21 mouse cellular contexts compared by ENCODE assay signal in genomic region chr4:55567986-55568385, GRCm38 (mm10). TPM values are rescaled to one million over a fixed set of nuclear protein-coding genes. Genes with fewer than 3 reads are reported as not detected.
DNase-seq lines count a peak whose midpoint lies in the region; ATAC-seq and TF ChIP-seq lines count a peak whose summit lies in the region.
"Had no signal": no experiment of that assay in that cellular context is flagged by ENCODE, and none has a peak within 500 bp of the region (broad histone marks: within the 10 kb centered on the region; RNA-seq: fewer than 3 reads in every experiment).

No protein-coding gene starts in this region.

- TF ChIP-seq CTCF in gastrocnemius, adult 2 months (IDR thresholded peaks at IDR 0.05) = no peak

- peaks cover 9% of the 10 kb centered on the region; the same call in 1 of the 2 replicates for H3K4me1 ChIP-seq in hindbrain, embryonic 10.5 days (replicated peaks)
- H3K4me1 ChIP-seq in hindbrain, embryonic 16.5 days (ENCODE audit: control insufficient read depth, insufficient read depth, low read depth, low read length) = no peaks in the 10 kb centered on the region
- H3K4me1 ChIP-seq: lung, embryonic 15.5 days; neural tube, embryonic 15.5 days had no signal

- 71% methylated on average over 9 of the region's 9 CpGs for WGBS in hindbrain, embryonic 10.5 days
- WGBS in hindbrain, embryonic 16.5 days = 64% methylated on average over 9 of the region's 9 CpGs

- ATAC-seq in hindbrain, embryonic 16.5 days = no peak
- ATAC-seq: hindbrain, postnatal 0 days had no signal

- H3K9me3 ChIP-seq in hindbrain, embryonic 10.5 days = no peaks in the 10 kb centered on the region
- H3K9me3 ChIP-seq in hindbrain, embryonic 16.5 days (ENCODE audit: control insufficient read depth, low read length) = no peaks in the 10 kb centered on the region
- H3K9me3 ChIP-seq: embryonic facial prominence, embryonic 15.5 days; limb, embryonic 12.5 days; lung, embryonic 15.5 days; neural tube, embryonic 15.5 days had no signal

- H3K4me3 ChIP-seq in gastrocnemius, adult 2 months = no peak overlapping the region
- H3K4me3 ChIP-seq in hindbrain, embryonic 10.5 days = no peak overlapping the region
- H3K4me3 ChIP-seq in hindbrain, embryonic 16.5 days (ENCODE audit: low read length) = no peak overlapping the region
- H3K4me3 ChIP-seq: embryonic facial prominence, embryonic 15.5 days; limb, embryonic 12.5 days; lung, embryonic 15.5 days; myocyte; neural tube, embryonic 15.5 days had no signal

- no peak overlapping the region for H3K4me2 ChIP-seq in hindbrain, embryonic 16.5 days (ENCODE audit: low read length)
- H3K4me2 ChIP-seq: embryonic facial prominence, embryonic 15.5 days; limb, embryonic 12.5 days; lung, embryonic 15.5 days; neural tube, embryonic 15.5 days had no signal

- H3K27ac ChIP-seq in gastrocnemius, adult 2 months = peak overlapping the region; percentile 55
- 0 out of 2 replicates have a peak overlapping the region, but pooled peaks have one; percentile 54 for H3K27ac ChIP-seq in hindbrain, embryonic 10.5 days
- no peak overlapping the region for H3K27ac ChIP-seq in hindbrain, embryonic 16.5 days (ENCODE audit: low read depth, low read length)
- H3K27ac ChIP-seq: embryonic facial prominence, embryonic 15.5 days; hindbrain, postnatal 0 days; kidney, postnatal 0 days; limb, embryonic 12.5 days; liver, embryonic 14.5 days; lung, embryonic 15.5 days; neural tube, embryonic 15.5 days; stomach, postnatal 0 days had no signal

- peak; percentile 40 for DNase-seq in gastrocnemius, adult 2 months
- DNase-seq in gastrocnemius, postnatal 4 days (ENCODE audit: low spot score in 2 of 2) = no peak
- no peak for DNase-seq in hindbrain, embryonic 10.5 days (ENCODE audit: low spot score)
- DNase-seq in brain, adult 2 months (ENCODE audit: low read depth, low spot score) = peak; percentile 5
- peak; percentile 7 to 13 for DNase-seq in heart, postnatal 36 days
- no peak for DNase-seq in spleen, postnatal 4 days (ENCODE audit: low spot score in 2 of 2)
- DNase-seq in thymus, postnatal 36 days = no peak
- DNase-seq: adrenal gland, adult 8-10 months; cerebellum, adult 11 months; gastrocnemius, postnatal 36 days; kidney, adult 11 months had no signal

- intact Hi-C loops in gastrocnemius, adult 2 months (cut with DNase I) = no loop called here
- intact Hi-C loops in heart, postnatal 36 days (cut with DNase I) = no loop called here

- H3K36me3 ChIP-seq in hindbrain, embryonic 10.5 days = no peaks in the 10 kb centered on the region
- no peaks in the 10 kb centered on the region for H3K36me3 ChIP-seq in hindbrain, embryonic 16.5 days (ENCODE audit: control insufficient read depth, insufficient read depth, low read length)
- H3K36me3 ChIP-seq: embryonic facial prominence, embryonic 15.5 days; limb, embryonic 12.5 days; lung, embryonic 15.5 days; neural tube, embryonic 15.5 days had no signal

- no peaks in the 10 kb centered on the region for H3K27me3 ChIP-seq in hindbrain, embryonic 10.5 days (ENCODE audit: insufficient read depth, poor library complexity, severe bottlenecking)
- no peaks in the 10 kb centered on the region for H3K27me3 ChIP-seq in hindbrain, embryonic 16.5 days (replicated peaks; ENCODE audit: control insufficient read depth, insufficient read depth, low read length)
- H3K27me3 ChIP-seq: embryonic facial prominence, embryonic 15.5 days; limb, embryonic 12.5 days; lung, embryonic 15.5 days; neural tube, embryonic 15.5 days had no signal

- no peak overlapping the region for H3K9ac ChIP-seq in hindbrain, embryonic 16.5 days (ENCODE audit: low read depth, low read length)
- H3K9ac ChIP-seq: embryonic facial prominence, embryonic 15.5 days; limb, embryonic 12.5 days; liver, embryonic 14.5 days; lung, embryonic 15.5 days; neural tube, embryonic 15.5 days had no signal

RNA-seq across cellular contexts. Expression of gene Klf4, which starts 35.7 kb away (rescaled TPM):
- total RNA-seq in gastrocnemius, adult 2 months (2021) = 10 to 100 TPM in 1 of 2 experiments, 1 to 10 TPM in 1; 8.4 to 40.0 TPM
- 10 to 100 TPM; 33.8 to 49.3 TPM for total RNA-seq in gastrocnemius, postnatal 4 days (2021)
- polyA plus RNA-seq in hindbrain, embryonic 10.5 days (2016; fragmentation: Nextera tagmentation; extraction: Ambion mirVana) = 0.92 and 1.1 TPM in 2 replicates
- polyA plus RNA-seq in hindbrain, embryonic 16.5 days (2015; fragmentation: Nextera tagmentation; extraction: Ambion mirVana) = 2.7 and 3.4 TPM in 2 replicates
- 10 to 100 TPM; 29.7 to 42.3 TPM for total RNA-seq in heart, postnatal 36 days (2021)

Comparison
In these comparisons a context has a peak if more than half of its experiments do, and no peak if none do; other contexts are left out.
1. DNase-seq: peak in gastrocnemius, adult 2 months (single experiment), brain, adult 2 months (single experiment) and heart, postnatal 36 days (2 of 2); none in gastrocnemius, postnatal 4 days (0 of 2), hindbrain, embryonic 10.5 days (single experiment), spleen, postnatal 4 days (0 of 2) and thymus, postnatal 36 days (0 of 2).